Mouse (Mus musculus) hindbrain, embryonic 11.5 days (tissue): Measurements from ENCODE around the gene Foxb1. TPM values are rescaled to one million over a fixed set of nuclear protein-coding genes. Genes with fewer than 3 reads are reported as not detected.
A peak's percentile ranks its signal among the peaks of the same experiment; 100 is the strongest.

Source experiments
- ATAC-seq: fragments of 200-750 bp; cut with Nextera tagmentation; 2 replicates; pipeline ENCODE4 v1.8.0; 2017; ENCODE audit warnings: mild to moderate bottlenecking, moderate TSS enrichment, moderate library complexity; ENCODE audit not compliant: low FRiP score
- DNase-seq: peaks from one replicate; pipeline ENCODE4 v3.0.0-alpha.2; 2015; ENCODE audit warnings: low spot score
- H3K27ac ChIP-seq: fragments of 300-500 bp; sonication (generic); 2 replicates; pipeline ENCODE4 v1.5.1; 2014; ENCODE audit warnings: mild to moderate bottlenecking, low read depth, low read length
- H3K27me3 ChIP-seq: fragments of 300-500 bp; sonication (generic); 2 replicates; pipeline ENCODE4 v1.6.1; 2014; ENCODE audit warnings: mild to moderate bottlenecking, low read length, moderate library complexity, mixed read lengths; ENCODE audit not compliant: control insufficient read depth, insufficient read depth
- H3K36me3 ChIP-seq: fragments of 300-500 bp; sonication (generic); 2 replicates; pipeline ENCODE4 v1.6.1; 2014; ENCODE audit warnings: mild to moderate bottlenecking, low read length, moderate library complexity, mixed read lengths; ENCODE audit not compliant: control insufficient read depth, insufficient read depth
- H3K4me1 ChIP-seq: fragments of 300-500 bp; sonication (generic); replicated peaks from 2 replicates; pipeline ENCODE4 v1.6.1; 2014; ENCODE audit warnings: low read length, mixed read lengths; ENCODE audit not compliant: control insufficient read depth, insufficient read depth
- H3K4me2 ChIP-seq: fragments of 300-500 bp; sonication (generic); replicated peaks from 2 replicates; pipeline ENCODE4 v1.6.1; 2014; ENCODE audit warnings: mild to moderate bottlenecking, low read depth, low read length
- H3K4me3 ChIP-seq: fragments of 300-500 bp; sonication (generic); 2 replicates; pipeline ENCODE4 v1.5.1; 2014; ENCODE audit warnings: low read depth, low read length
- H3K9ac ChIP-seq: fragments of 300-500 bp; sonication (generic); 2 replicates; pipeline ENCODE4 v1.6.1; 2014; ENCODE audit warnings: low read depth, low read length
- H3K9me3 ChIP-seq: fragments of 300-500 bp; sonication (generic); 2 replicates; pipeline ENCODE4 v1.6.1; 2016; ENCODE audit warnings: low read length; ENCODE audit not compliant: control insufficient read depth
- WGBS: fragments of 180-500 bp; shearing (Covaris S2); extraction: QIAGEN DNeasy Blood & Tissue Kit; methylation state at CpG from one replicate; pipeline ENCODE4 v1.1.7; 2014; 5-methylcytosine and 5-hydroxymethylcytosine counted together
- polyA plus RNA-seq: library from polyadenylated mRNA; unstranded; fragments of >200 nt; fragmentation: Nextera tagmentation; extraction: Ambion mirVana; gene quantifications from 2 replicates; pipeline ENCODE4 v1.2.1, GENCODE M21; 2014

Gene Foxb1
- polyA plus RNA-seq, result 3.1 and 3.8 TPM in 2 replicates

- Histone ChIP-seq H3K9ac (peak within 1 kb of the TSS; percentile 65), H3K27ac (0 out of 2 replicates have a peak within 1 kb of the TSS, but pooled peaks have one; percentile 30), H3K9me3 (no peaks in the 10 kb centered on the region), H3K4me3 (peak within 1 kb of the TSS; percentile 47), H3K4me2 (peak within 1 kb of the TSS; percentile 64), H3K27me3 (peaks cover 61% of the 10 kb centered on the region), H3K36me3 (no peaks in the 10 kb centered on the region), H3K4me1 (peaks cover 22% of the 10 kb centered on the region)
- DNase-seq (peak; percentile 73), ATAC-seq (peak; percentile 29; the same call in 1 of the 2 replicates)
- under 1% methylated on average over 60 of the region's 60 CpGs for WGBS
Measured at GRCm38 (mm10) chr9:69760371-69761301, at the start of gene Foxb1. Gene Foxb1 (minus strand): TSS chr9:69760940.

DNA sequence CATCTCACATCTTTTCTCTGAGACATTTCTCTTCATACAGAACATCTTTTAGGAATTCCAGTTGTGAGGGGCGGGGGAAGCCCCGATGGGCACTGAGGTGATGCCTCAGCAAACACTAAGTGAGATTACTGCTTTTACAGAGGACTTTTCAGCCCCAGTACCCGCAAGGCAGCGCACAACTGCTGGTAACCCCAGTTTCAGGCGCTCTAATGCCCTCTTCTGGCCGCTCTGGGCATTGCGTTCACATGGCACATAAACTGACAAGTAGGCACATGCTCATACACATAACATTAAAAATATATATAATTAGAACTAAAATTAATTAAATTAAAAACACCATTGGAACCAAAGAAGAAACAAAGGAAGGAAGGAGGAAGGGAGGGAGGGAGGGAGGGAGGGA lies 29.8 kb upstream of the Foxb1 start:
- peak; percentile 64 for DNase-seq
- WGBS, result 59% methylated on average over 7 of the region's 7 CpGs
- Histone ChIP-seq H3K9me3 (no peaks in the 10 kb centered on the region), H3K4me1 (no peaks in the 10 kb centered on the region), H3K36me3 (no peaks in the 10 kb centered on the region), H3K27me3 (no peaks in the 10 kb centered on the region), H3K4me3 (no peak overlapping the region), H3K27ac (no peak overlapping the region), H3K4me2 (no peak overlapping the region), H3K9ac (no peak overlapping the region)
- ATAC-seq, result no peak

- WGBS, result 91% methylated on average over 2 of the region's 2 CpGs
- Histone ChIP-seq H3K4me3 (no peak overlapping the region), H3K9ac (no peak overlapping the region), H3K9me3 (no peaks in the 10 kb centered on the region), H3K4me1 (no peaks in the 10 kb centered on the region), H3K36me3 (no peaks in the 10 kb centered on the region), H3K27me3 (no peaks in the 10 kb centered on the region; the same call in 1 of the 2 replicates), H3K4me2 (no peak overlapping the region), H3K27ac (no peak overlapping the region)
- ATAC-seq (no peak), DNase-seq (no peak)
Measured at GRCm38 (mm10) chr9:69779996-69780395, 19.3 kb upstream of the Foxb1 start.

GRCm38 (mm10) chr9:69769949-69770585 lies 9.3 kb upstream of the Foxb1 start:
- H3K4me1 ChIP-seq, result peaks cover 15% of the 10 kb centered on the region
- no peak overlapping the region for H3K4me2 ChIP-seq
- DNase-seq (peak; percentile 47), ATAC-seq (no peak)
- no peaks in the 10 kb centered on the region for H3K36me3 ChIP-seq
- no peak overlapping the region for H3K27ac ChIP-seq
- H3K9ac ChIP-seq, result no peak overlapping the region
- 11% methylated on average over 21 of the region's 21 CpGs for WGBS
- peaks cover 47% of the 10 kb centered on the region for H3K27me3 ChIP-seq
- H3K4me3 ChIP-seq, result no peak overlapping the region
- no peaks in the 10 kb centered on the region for H3K9me3 ChIP-seq

GRCm38 (mm10) chr9:69769091-69769948 lies 8.6 kb upstream of the Foxb1 start:
- 0 out of 2 replicates have a peak overlapping the region, but pooled peaks have one; percentile 10 for H3K4me3 ChIP-seq

GRCm38 (mm10) chr9:69768136-69768875 lies 7.6 kb upstream of the Foxb1 start:
- peak overlapping the region; percentile 22; the same call in 1 of the 2 replicates for H3K4me3 ChIP-seq
- no peaks in the 10 kb centered on the region for H3K9me3 ChIP-seq
- no peak overlapping the region for H3K9ac ChIP-seq
- under 1% methylated on average over 28 of the region's 28 CpGs for WGBS
- no peak for ATAC-seq
- DNase-seq, result peak; percentile 67
- peaks cover 22% of the 10 kb centered on the region for H3K4me1 ChIP-seq
- peaks cover 63% of the 10 kb centered on the region for H3K27me3 ChIP-seq
- peak overlapping the region; percentile 30 for H3K4me2 ChIP-seq
- no peak overlapping the region for H3K27ac ChIP-seq
- no peaks in the 10 kb centered on the region for H3K36me3 ChIP-seq

More at GRCm38 (mm10) chr9:69769091-69769948, 8.6 kb upstream of the Foxb1 start:
- Histone ChIP-seq H3K27me3 (peaks cover 54% of the 10 kb centered on the region), H3K9me3 (no peaks in the 10 kb centered on the region), H3K4me2 (peak overlapping the region; percentile 33), H3K27ac (no peak overlapping the region), H3K4me1 (peaks cover 17% of the 10 kb centered on the region), H3K9ac (no peak overlapping the region), H3K36me3 (no peaks in the 10 kb centered on the region)
- ATAC-seq (no peak), DNase-seq (peak; percentile 71)
- WGBS, result 1% methylated on average over 36 of the region's 36 CpGs

- Histone ChIP-seq H3K27ac (no peak overlapping the region), H3K27me3 (peaks cover 68% of the 10 kb centered on the region), H3K4me3 (no peak overlapping the region), H3K9ac (no peak overlapping the region), H3K4me1 (peaks cover 26% of the 10 kb centered on the region), H3K36me3 (no peaks in the 10 kb centered on the region), H3K4me2 (peak overlapping the region; percentile 30), H3K9me3 (no peaks in the 10 kb centered on the region)
- WGBS, result 0% methylated on average over 9 of the region's 12 CpGs
- DNase-seq (peak; percentile 68), ATAC-seq (no peak)
Measured at GRCm38 (mm10) chr9:69767421-69767820, 6.7 kb upstream of the Foxb1 start.
